Mouse (Mus musculus) gastrocnemius, adult 18-20 months (tissue): ENCODE results near the gene Apol10a. TPM values are rescaled to one million over a fixed set of nuclear protein-coding genes. Genes with fewer than 3 reads are reported as not detected.
"Not testable (repeated sequence)": the region's sequence is repeated elsewhere in the genome, so short reads cannot be mapped to it uniquely, and the experiment has no call there.

ENCODE experiments used
- DNase-seq: peaks from one replicate; pipeline ENCODE4 v3.0.0; 2021; ENCODE audit warnings: low spot score
- long read RNA-seq, 2 experiments: library from polyadenylated mRNA; stranded (forward); transcript quantifications; one replicate each; pipeline ENCODE4 v2.0.0; 2021
- total RNA-seq, 2 experiments: library from RNA; stranded (reverse); gene quantifications; 2 replicates each; pipeline ENCODE4 v1.2.3; 2021

The Apol10a gene
- not detected for total RNA-seq
- long read RNA-seq, experiment 1, result 0 reads
- long read RNA-seq, experiment 2, result 0 reads

DNA sequence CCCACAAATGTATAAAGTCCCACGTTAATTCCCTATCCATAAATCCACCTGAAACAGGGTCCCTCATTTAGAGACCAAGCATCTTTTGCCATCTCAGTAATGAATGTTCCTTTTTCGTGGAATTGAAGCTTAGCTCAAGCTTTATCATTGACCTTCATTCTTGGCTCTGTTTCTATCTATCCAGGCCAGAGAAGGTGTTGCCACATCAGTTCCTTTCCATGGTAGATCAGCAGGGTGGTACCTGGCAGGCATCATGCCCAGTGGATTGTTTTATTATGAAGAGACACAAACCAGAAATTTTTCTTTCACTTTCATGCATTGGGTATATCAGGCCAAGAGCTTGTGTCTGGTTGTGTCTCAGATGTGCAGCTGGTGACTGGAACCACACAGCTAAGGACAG, at the start of gene Apol10a:
Apol10a (plus strand) TSS at position 355 of the 400 bp plus-strand sequence.
- not testable (repeated sequence) for DNase-seq

DNA sequence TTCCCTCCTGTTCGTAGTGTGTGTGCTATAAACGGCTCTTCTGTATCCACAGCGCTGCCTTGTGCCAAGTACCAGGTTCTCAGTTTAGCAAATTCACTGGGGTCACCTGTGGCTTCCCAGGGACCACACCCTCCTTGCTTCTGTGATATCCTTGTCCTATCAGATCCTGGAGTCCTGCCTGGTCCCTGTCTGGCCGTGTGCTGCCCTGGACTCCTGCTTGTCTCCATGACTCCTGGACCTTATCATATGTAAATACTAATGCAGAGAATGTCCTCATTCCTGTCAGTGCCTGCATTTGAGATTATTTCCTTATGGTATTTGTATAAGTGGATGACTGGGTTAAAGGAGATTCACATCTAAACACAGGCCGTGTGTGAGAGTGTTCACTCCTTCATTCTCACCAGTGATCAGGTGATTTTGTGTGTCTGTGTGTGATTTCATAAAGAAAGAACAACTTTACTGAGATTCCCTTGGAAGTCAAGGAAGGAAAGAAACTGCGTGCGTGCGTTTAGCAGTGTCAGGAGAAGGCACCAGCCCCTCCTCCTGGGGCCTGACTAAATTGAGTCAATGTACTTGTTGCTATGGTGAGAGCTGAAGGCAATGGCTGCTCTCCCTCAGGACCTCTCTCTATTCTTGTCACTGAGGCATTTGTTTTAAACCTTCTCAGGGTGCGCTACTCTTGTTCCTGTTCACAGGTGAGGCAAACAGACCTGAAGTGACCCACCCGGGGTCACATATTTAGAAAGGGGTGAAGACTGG, 48.0 kb upstream of the Apol10a start:
- not testable (repeated sequence) for DNase-seq

DNA sequence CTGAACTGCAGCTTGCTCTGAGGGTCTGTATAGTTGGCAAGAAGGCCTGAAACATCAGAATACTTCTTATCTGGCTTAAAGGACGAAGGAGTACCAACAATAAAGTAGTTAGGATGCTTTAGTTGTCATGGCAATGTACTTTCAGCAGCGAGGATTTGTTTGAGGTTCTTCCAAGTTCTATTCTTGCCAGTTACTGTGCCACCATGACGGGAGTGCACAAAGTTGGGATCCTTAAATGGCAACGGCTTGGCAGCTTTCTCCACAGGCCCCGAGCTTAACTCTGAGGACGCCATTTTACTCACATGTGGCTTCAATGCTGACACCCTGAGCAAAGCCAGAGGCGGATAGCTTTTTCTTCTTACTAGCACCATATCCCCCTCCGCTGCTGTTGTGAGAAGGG, 32.1 kb upstream of the Apol10a start:
- DNase-seq, result not testable (repeated sequence)

DNA sequence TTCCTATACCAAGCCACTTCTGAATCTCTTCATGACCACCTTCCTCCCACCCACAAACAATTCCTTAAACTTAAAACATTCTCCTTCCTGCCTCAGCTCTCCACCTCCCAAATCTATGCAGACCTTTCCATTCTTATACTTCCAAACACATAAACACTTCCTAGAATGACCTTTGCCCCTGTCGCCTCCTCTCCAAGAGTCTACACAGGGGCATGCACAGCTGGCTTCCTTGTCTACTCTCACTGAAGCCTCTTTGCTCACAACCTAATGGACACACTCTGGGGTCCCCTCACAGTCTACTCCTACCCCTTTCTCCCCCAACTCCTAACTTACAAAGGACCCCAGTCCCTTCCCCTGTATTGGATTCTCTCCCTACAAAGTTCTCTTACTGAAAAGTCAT, 31.2 kb upstream of the Apol10a start:
- not testable (repeated sequence) for DNase-seq

DNA sequence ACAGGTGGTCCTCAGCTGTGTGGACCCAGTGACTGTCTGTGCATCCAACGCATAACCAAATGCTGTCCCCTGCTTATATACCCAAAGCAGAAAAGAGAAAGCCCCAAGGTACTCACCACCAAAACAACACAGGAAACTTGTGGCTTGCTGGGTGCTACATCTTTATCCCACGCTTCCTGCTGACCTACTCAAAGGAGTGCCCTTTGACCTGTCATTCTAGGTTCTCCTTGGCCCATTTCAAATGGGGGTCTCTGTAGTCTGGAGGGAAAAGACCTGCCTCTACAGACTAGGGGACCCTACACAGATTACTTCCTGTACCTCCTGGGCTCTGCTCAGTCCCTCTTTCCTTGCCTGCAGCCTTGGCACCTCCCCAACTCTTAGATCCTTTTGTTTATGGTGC, 29.5 kb upstream of the Apol10a start, which contains the start of gene Apol7b:
Apol7b (minus strand) TSS at position 101 of the 400 bp plus-strand sequence.
- DNase-seq, result not testable (repeated sequence)

DNA sequence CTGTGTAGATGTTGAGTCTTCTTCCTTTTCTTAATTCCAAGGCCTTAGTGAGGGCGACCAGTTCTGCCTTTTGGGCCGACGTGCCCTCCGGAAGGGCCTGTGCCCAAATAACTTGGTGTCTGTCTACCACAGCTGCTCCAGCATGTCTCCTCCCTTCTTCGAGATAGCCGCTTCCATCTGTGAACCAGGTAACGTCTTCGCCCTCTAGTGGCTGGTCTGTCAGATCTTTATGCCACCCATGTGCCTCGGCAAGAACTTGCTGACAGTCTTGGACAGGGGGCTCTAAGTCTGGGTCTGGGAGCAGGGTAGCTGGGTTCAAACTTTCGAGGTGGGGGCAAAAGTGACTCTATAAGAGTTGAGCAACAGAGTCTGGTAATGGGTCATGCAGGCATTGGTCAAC, 26.9 kb upstream of the Apol10a start:
- peak; percentile 3 for DNase-seq

DNA sequence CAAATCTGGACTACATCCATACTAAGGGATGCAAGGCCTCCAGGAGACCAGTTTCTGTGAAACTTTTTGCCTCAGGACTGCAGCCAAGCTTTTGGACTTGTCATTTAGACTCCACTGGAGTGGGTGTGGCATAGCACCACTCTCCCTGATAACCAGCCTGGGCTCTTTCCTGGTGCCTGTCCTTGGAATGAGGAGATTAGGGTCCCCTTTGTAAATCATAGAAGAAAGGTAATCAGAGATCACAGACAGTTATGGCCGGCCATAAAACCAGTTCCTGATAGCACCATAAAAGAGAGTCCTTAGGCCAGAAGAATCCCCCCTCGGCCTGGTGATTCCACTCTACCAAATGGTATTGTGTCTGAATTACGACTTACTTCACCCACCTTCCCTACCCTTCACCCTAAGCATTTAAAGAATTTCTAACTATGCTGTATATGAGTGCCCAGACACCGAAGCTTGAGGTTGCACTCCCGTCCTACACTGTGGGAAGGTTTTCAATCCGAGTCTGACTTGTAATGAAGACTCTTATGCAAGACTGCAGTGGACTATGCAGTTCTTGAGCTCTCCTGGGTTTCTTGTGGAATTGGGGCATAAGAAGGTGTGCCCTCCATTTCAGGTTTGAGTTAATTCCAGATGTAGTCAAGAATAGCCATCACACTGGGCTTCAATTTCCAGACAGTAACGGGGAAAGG, 2.0 kb upstream of the Apol10a start:
- not testable (repeated sequence) for DNase-seq

DNA sequence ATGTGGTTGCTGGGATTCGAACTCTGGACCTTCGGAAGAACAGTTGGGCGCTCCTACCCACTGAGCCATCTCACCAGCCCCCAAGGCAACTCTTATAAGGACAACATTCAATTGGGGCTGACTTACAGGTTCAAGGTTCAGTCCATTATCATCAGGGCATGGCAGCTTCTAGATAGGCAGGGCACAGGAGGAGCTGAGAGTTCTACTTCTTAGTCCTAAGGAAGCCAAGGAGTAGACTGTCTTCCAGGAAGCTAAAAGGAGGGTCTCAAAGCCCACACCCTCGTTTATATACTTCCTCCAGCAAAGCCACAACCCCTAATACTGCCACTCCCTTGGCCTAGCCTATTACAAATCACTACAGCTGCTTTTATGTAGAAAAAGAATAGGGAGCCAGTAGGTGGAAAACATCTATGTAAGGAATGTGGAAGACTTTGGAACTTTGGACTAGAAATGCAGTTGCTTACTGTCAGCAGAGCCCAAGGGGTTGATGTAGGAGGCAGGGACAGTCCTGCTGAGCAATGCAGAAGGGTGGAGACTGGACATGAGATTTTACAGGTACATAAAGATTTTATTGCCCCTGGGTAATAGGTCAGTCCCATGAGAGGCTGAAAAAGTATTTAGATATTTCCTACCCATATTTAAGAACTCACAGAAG, 5.4 kb downstream of the Apol10a start:
- no peak for DNase-seq

DNA sequence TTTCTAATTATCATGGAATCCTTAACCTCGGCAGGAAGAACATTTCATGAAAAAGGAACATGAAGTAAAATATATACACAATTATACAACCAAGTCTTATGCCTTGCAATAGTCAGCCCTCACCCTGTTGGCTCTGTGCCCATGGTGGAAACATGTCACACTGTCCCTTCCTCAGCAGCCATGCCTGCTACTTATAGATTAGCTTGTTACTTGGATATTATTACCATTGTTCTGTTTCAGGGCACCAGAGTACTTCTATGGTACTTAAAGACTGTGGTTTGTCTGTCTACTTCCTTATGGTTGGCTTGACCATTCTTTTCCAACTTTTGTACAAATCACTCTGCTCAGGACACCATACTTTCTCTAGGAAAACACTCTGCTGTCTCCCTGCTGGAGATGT, 16.3 kb downstream of the Apol10a start:
- not testable (repeated sequence) for DNase-seq

DNA sequence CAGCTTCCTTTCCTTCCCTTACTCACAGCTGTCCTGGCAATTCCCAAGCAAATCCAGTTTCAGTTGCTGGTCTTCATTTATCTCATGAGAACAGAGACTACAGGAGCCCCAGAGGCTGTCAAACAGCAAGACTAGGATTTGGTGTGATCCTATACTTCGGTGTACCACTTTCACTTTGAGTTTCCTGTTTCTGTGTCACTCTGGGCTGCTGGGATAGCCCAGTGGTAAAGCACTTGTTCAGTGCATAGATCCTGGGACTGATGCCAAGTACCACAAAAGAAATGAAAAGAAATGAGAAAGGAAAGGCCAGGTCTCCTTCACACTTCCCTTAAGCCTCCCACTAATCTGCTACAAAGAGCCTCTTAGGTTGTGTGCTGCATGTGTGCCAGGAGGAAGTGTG, 17.8 kb downstream of the Apol10a start:
- not testable (repeated sequence) for DNase-seq

DNA sequence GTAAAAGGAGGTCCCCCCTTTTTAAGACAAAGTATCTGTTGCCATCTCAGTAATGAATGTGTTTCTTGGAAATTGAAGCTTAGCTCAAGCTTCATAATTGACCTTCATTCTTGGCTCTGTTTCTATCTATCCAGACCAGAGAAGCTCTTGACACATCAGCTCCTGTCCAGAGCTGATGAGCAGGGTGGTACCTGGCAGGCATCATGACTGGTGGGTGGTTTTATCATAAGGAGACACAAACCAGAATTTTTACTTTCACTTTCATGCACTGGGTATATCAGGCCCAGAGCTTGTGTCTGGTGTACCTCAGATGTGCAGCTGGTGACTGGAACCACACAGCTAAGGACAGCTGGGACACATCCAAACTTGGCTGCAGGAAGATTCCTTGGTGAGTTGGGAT, 31.1 kb downstream of the Apol10a start, which contains the start of gene Apol11a:
Apol11a (plus strand) TSS at position 306 of the 400 bp plus-strand sequence.
- DNase-seq, result not testable (repeated sequence)

DNA sequence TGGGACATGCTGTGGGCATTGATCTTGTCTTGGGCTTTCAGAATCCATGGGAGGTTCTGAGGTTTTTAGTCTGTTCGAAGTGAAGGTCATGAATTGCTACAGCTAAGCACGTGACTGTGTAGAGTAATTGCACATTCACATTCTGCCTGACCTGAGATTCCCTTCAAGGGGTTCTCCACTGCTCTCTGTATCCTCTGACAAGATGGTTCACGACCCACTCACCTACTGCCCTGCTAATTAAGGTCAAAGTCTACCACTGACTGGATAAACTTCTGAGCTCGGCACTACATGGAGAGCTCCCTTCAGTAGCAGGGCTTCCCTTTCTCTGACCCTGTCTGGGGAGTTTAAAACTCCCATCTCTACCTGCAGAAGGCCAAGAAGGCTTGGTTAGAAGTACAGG, 43.7 kb downstream of the Apol10a start:
- not testable (repeated sequence) for DNase-seq

DNA sequence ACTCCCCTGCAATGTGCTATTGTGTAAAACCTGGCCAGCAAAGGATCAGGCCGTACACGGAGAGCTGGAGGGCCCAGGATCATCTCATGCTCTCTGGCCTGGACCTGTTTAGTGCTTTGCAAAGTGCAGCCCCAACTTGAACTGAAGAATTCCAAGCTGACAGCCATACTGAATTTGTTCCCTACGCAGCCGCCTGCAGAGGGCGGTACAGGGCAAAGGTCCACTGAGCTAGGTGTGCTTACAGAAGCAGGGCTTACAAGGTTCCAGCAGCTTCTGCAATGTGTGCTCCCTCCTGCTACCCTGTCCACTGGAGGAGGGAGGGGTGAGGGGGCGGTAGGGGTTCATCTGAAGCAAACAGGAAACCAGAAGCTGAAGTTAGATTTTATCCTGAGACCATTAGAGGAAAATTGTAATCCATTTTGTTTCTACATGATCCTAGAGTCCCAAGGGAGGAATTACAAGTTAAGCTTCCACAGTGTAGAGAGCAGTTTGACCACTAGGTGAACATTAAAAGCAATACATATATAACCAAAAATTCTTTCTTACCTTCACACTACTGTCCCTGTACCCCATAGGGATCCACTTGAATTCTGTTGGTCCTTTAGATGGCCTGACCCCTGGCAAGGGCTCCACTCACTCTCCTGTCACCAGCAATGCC, 46.5 kb downstream of the Apol10a start:
- DNase-seq, result peak; percentile 39

DNA sequence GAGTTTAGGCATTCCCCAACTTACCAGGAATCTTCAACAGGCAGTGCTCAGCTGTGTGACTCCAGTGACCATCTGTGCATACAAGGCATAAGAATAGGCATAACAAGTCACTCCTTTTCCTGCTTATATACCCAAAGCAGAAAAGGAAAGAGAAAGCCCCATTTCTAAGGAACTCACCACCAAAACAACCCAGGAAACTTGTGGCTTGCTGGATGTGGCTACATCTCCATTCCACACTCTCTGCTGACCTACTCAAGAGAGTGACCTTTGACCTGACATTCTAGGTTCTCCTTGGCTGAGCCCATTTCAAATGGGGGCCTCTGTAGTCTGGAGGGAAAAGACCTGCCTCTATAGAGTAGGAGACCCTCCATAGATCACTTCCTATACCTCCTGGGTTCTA, 56.4 kb downstream of the Apol10a start, which contains the start of gene Apol7c:
Apol7c (minus strand) TSS at position 101 of the 400 bp plus-strand sequence.
- no peak for DNase-seq

DNA sequence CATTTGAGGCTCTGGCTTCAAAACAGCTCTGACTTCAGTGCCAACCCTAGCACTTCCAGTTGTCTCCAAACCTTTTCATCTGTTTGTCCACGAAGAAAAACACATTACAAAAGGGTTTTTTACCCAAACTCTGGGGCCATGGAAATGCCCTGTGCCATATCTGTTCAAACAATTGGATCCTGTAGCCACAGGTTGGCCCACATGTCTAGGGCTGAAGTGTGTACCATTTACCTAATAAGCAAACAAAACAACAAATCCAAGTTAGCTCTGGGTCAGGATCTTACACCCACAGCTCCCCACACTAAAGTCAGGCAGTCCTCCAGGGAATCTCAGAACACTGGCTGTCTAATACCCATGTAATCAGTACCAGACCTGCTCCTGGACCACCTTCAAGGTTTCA, 62.4 kb downstream of the Apol10a start:
- not testable (repeated sequence) for DNase-seq

Other genes starting within 250 kb of the Apol10a start
- 10 to 100 TPM; 55.1 to 60.4 TPM for gene Rbfox2, start 170.0 kb upstream of the Apol10a start, total RNA-seq
- 1 to 10 TPM in 1 of 2 experiments, under 1 TPM in 1; 0.76 to 1.1 TPM for gene Apol7a, start 77.9 kb upstream of the Apol10a start, total RNA-seq
- gene Apol9a, start 65.9 kb upstream of the Apol10a start, total RNA-seq, result not detected
- gene Apol7b, start 29.6 kb upstream of the Apol10a start, total RNA-seq, result under 1 TPM in 1 of 2 experiments, not detected in 1; 0.16 TPM
- not detected for gene Apol11a, start 31.2 kb downstream of the Apol10a start, total RNA-seq
- gene Apol7c, start 56.3 kb downstream of the Apol10a start, total RNA-seq, result not detected
- gene 1700025B11Rik, start 84.8 kb downstream of the Apol10a start, total RNA-seq, result not detected
- gene Apol10b, start 119.1 kb downstream of the Apol10a start, total RNA-seq, result 1 to 10 TPM in 1 of 2 experiments, under 1 TPM in 1; 0.27 to 1.2 TPM
- not detected for gene Gm36245, start 122.2 kb downstream of the Apol10a start, total RNA-seq
- gene Apol11b, start 166.2 kb downstream of the Apol10a start, total RNA-seq, result under 1 TPM in 1 of 2 experiments, not detected in 1; 0.14 TPM
- not detected for gene Apol7e, start 221.8 kb downstream of the Apol10a start, total RNA-seq